Mouse (Mus musculus): Measurements from ENCODE around the gene Fndc8.

The Fndc8 gene

GRCm38 (mm10) chr11:82891936-82892335, at the start of gene Fndc8:
Gene Fndc8 (plus strand): TSS chr11:82892124.
- no peak for DNase-seq

- no peak for DNase-seq
These were observed 47.0 kb upstream of the Fndc8 start for GRCm38 (mm10) chr11:82844771-82845414.

- peak; percentile 67 for DNase-seq
These were observed 46.4 kb upstream of the Fndc8 start for GRCm38 (mm10) chr11:82845415-82846078.

- DNase-seq: no peak
These were observed 45.9 kb upstream of the Fndc8 start for GRCm38 (mm10) chr11:82846079-82846436.

- DNase-seq: no peak
These were observed 45.0 kb upstream of the Fndc8 start for GRCm38 (mm10) chr11:82846938-82847337.

- DNase-seq: no peak
These were observed 44.3 kb upstream of the Fndc8 start for GRCm38 (mm10) chr11:82847571-82848000.

GRCm38 (mm10) chr11:82850259-82850658, 41.7 kb upstream of the Fndc8 start:
- no peak for DNase-seq

- DNase-seq: no peak
These were observed 39.8 kb upstream of the Fndc8 start for GRCm38 (mm10) chr11:82852115-82852514.

- no peak for DNase-seq
These were observed 39.4 kb upstream of the Fndc8 start for GRCm38 (mm10) chr11:82852540-82852939.

GRCm38 (mm10) chr11:82852958-82853357, 39.0 kb upstream of the Fndc8 start:
- DNase-seq: no peak

GRCm38 (mm10) chr11:82854111-82854510, 37.8 kb upstream of the Fndc8 start:
- DNase-seq: no peak

GRCm38 (mm10) chr11:82855327-82855973, 36.5 kb upstream of the Fndc8 start:
- DNase-seq: no peak

GRCm38 (mm10) chr11:82856032-82856431, 35.9 kb upstream of the Fndc8 start:
- DNase-seq: no peak

GRCm38 (mm10) chr11:82857307-82857848, 34.5 kb upstream of the Fndc8 start:
- DNase-seq: no peak

GRCm38 (mm10) chr11:82860759-82861158, 31.2 kb upstream of the Fndc8 start:
- DNase-seq: no peak

GRCm38 (mm10) chr11:82861558-82861957, 30.4 kb upstream of the Fndc8 start:
- no peak for DNase-seq

- no peak for DNase-seq
These were observed 29.3 kb upstream of the Fndc8 start for GRCm38 (mm10) chr11:82862638-82863037.

- DNase-seq: no peak
These were observed 28.9 kb upstream of the Fndc8 start for GRCm38 (mm10) chr11:82863059-82863458.

GRCm38 (mm10) chr11:82863488-82863931, 28.4 kb upstream of the Fndc8 start:
- no peak for DNase-seq

GRCm38 (mm10) chr11:82865957-82866356, 26.0 kb upstream of the Fndc8 start:
- no peak for DNase-seq

GRCm38 (mm10) chr11:82866850-82867564, 24.9 kb upstream of the Fndc8 start:
- no peak for DNase-seq

- no peak for DNase-seq
These were observed 24.0 kb upstream of the Fndc8 start for GRCm38 (mm10) chr11:82867956-82868355.

GRCm38 (mm10) chr11:82869506-82870172, 22.3 kb upstream of the Fndc8 start:
- no peak for DNase-seq

Measured in lung, postnatal 14 days (tissue).